Mouse (Mus musculus) neural tube, embryonic 14.5 days (tissue): ENCODE measurements around the gene Ephx1. TPM values are rescaled to one million over a fixed set of nuclear protein-coding genes. Genes with fewer than 3 reads are reported as not detected.
A peak's percentile ranks its signal among the peaks of the same experiment; 100 is the strongest.
"Not testable (repeated sequence)": the region's sequence is repeated elsewhere in the genome, so short reads cannot be mapped to it uniquely, and the experiment has no call there.

ENCODE experiments used
- ATAC-seq: fragments of 200-750 bp; cut with Nextera tagmentation; 2 replicates; pipeline ENCODE4 v1.8.0; 2017; ENCODE audit warnings: low read depth, mild to moderate bottlenecking, moderate TSS enrichment, moderate library complexity
- H3K27ac ChIP-seq: fragments of 300-500 bp; sonication (generic); 2 replicates; pipeline ENCODE4 v1.5.1; 2014; ENCODE audit warnings: low read depth, mild to moderate bottlenecking, control low read depth, low read length, moderate library complexity, mixed read lengths
- H3K27me3 ChIP-seq: fragments of 300-500 bp; sonication (generic); 2 replicates; pipeline ENCODE4 v1.6.1; 2014; ENCODE audit warnings: low read length; ENCODE audit not compliant: control insufficient read depth, insufficient read depth
- H3K36me3 ChIP-seq: fragments of 300-500 bp; sonication (generic); 2 replicates; pipeline ENCODE4 v1.6.1; 2014; ENCODE audit warnings: low read length, mixed read lengths; ENCODE audit not compliant: control insufficient read depth, insufficient read depth
- H3K4me1 ChIP-seq: fragments of 300-500 bp; sonication (generic); 2 replicates; pipeline ENCODE4 v1.6.1; 2014; ENCODE audit warnings: low read length; ENCODE audit not compliant: control insufficient read depth, insufficient read depth
- H3K4me2 ChIP-seq: fragments of 300-500 bp; sonication (generic); 2 replicates; pipeline ENCODE4 v1.6.1; 2014; ENCODE audit warnings: mild to moderate bottlenecking, low read depth, low read length, control low read depth
- H3K4me3 ChIP-seq: fragments of 300-500 bp; sonication (generic); 2 replicates; pipeline ENCODE4 v1.5.1; 2014; ENCODE audit warnings: low read depth, low read length, control low read depth, mixed read lengths
- H3K9ac ChIP-seq: fragments of 300-500 bp; sonication (generic); replicated peaks from 2 replicates; pipeline ENCODE4 v1.6.1; 2014; ENCODE audit warnings: low read depth, mild to moderate bottlenecking, control low read depth, low read length, mixed read lengths
- H3K9me3 ChIP-seq: fragments of 300-500 bp; sonication (generic); 2 replicates; pipeline ENCODE4 v1.6.1; 2016; ENCODE audit warnings: low read length; ENCODE audit not compliant: control insufficient read depth
- WGBS: fragments of 180-500 bp; shearing (Covaris S2); extraction: QIAGEN DNeasy Blood & Tissue Kit; methylation state at CpG from one replicate; pipeline ENCODE4 v1.1.7; 2014; 5-methylcytosine and 5-hydroxymethylcytosine counted together
- polyA plus RNA-seq: library from polyadenylated mRNA; unstranded; fragments of >200 nt; fragmentation: Nextera tagmentation; extraction: Ambion mirVana; gene quantifications from 2 replicates; pipeline ENCODE4 v1.2.1, GENCODE M21; 2014

Gene Ephx1
- polyA plus RNA-seq, 1 experiment from 2014 or later: 5.3 TPM

DNA sequence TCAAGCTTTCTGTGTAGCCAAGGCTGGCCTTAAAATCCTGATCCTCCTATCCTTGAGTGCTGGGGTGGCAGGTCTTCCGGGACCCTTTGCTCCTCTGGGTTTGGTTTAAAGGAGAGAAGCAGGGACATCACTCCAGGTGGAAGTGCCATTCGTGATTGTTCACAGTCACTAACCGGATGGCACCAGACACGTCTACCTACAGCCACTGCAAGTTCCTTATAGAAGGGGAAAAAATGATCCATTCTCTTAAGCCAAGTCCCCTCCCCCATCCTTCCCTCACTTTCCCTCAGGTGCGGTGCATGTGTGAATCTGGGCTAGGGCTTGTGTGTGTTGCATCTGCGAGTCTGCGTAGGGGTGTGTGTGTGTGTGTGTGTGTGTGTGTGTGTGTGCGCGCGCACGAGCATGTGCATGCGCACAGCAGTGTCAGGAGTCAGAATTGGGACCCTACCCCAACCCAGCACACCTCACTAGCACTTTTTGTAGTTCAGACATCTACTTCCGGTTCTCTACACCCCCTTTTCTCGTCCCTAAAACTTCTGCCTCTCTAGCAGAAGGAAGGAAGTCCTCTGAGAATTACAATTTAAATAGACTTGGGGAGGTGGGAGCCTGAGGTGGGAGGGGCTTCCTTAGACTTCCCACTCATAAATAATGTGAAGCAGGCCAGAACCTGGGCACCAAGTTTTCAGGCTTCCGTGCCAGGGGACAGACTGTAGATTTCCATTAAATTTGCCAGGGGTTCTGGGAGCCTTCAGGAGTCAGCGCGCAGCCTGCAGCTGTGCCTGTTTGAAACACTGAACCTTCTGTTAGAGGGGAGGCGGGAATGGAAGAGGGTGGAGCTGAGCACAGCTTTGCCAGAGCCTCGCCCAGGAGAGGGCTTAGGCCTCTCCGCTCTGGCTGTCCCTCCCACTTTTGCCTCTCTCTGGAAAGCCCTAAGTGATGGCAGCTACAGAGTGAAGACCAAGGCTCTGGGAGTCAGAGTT lies 75.4 kb downstream of the Ephx1 start:
- peaks cover 32% of the 10 kb centered on the region for H3K27me3 ChIP-seq
- H3K36me3 ChIP-seq: no peaks in the 10 kb centered on the region
- no peak overlapping the region for H3K27ac ChIP-seq
- no peak overlapping the region for H3K4me2 ChIP-seq
- H3K4me1 ChIP-seq: peaks cover 5% of the 10 kb centered on the region; the same call in 1 of the 2 replicates
- peak; percentile 64; the same call in 1 of the 2 replicates for ATAC-seq
- no peaks in the 10 kb centered on the region for H3K9me3 ChIP-seq
- no peak overlapping the region for H3K9ac ChIP-seq
- H3K4me3 ChIP-seq: no peak overlapping the region
- 28% methylated on average over 20 of the region's 20 CpGs for WGBS

DNA sequence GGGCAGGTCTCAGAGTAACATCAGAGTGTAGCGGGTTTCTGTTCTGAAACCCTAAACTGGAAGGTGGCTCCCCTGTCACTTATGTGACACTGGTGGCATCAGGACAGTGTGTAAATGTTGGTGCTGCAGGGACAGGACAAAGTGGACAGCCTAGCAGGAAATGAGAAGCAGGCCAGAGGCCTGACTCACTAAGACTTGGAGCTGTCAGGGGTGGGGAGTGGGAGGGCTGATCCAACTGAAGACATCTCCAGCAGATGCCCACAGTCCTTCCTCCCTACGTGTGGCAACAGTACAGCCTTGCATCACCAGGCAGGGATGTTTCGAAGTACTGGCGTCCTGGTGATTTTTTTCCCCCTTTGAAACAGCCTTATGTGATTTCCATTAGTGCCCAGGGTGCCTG lies 76.2 kb downstream of the Ephx1 start:
- no peaks in the 10 kb centered on the region for H3K9me3 ChIP-seq
- no peak overlapping the region for H3K27ac ChIP-seq
- no peaks in the 10 kb centered on the region for H3K36me3 ChIP-seq
- peaks cover 32% of the 10 kb centered on the region for H3K27me3 ChIP-seq
- no peak overlapping the region for H3K9ac ChIP-seq
- no peak for ATAC-seq
- WGBS: 91% methylated on average over 4 of the region's 4 CpGs
- H3K4me3 ChIP-seq: no peak overlapping the region
- peaks cover 5% of the 10 kb centered on the region; the same call in 1 of the 2 replicates for H3K4me1 ChIP-seq
- no peak overlapping the region for H3K4me2 ChIP-seq

DNA sequence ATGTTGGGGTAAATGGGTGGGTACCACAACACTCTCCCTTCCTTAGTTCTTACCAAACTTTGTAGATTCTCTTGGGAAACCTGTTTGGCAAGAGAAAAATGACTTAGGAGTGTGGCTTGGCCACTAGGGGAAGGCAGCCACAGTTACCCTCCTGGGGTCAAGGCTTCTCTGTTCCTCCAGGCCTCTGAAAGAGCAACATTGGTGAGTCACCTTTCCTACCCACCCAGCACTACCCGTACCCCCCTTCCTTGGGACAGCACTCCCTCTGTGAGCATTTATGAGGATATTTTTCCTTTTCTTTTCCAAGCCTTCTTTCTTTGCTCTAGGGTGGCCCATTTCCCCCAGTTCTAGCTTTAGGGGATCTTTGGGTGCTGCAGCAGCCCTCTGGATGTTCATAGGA lies 76.8 kb downstream of the Ephx1 start:
- Histone ChIP-seq H3K27ac (no peak overlapping the region), H3K4me1 (peaks cover 5% of the 10 kb centered on the region; the same call in 1 of the 2 replicates), H3K4me2 (no peak overlapping the region), H3K9ac (no peak overlapping the region), H3K9me3 (no peaks in the 10 kb centered on the region), H3K36me3 (no peaks in the 10 kb centered on the region), H3K4me3 (no peak overlapping the region), H3K27me3 (peaks cover 32% of the 10 kb centered on the region)
- no peak for ATAC-seq
- 69% methylated on average over 1 of the region's 1 CpGs for WGBS

DNA sequence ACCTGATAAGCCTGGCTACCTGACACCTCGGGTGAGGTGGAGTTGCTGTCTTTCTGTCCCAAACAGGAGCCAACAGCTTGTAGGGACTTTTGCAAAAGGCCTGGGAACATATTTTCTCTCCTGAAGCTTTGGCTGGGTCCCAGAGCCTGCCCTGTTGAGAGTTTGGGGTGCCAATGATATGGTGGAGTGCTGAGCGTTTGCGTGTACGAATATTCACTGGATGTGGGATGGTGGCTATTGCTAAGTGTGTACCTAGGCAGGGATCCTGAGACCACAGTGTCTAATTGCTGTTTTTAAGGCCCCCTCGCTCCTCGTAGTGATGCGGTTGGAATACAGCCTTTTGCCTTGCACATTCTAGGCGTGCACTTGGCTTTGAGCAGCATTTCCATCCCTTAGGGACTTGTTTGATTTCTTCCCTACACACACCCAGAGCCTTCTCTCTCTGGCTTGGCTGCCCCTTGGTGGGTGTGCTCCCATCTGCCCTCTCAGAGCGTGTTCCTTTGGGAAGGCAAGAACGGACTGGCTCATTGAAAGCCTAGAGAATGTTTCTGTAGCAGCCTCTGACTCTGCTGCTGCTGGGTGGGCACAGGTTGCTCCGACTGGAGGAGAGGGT lies 77.6 kb downstream of the Ephx1 start:
- Histone ChIP-seq H3K4me3 (peak overlapping the region; percentile 54), H3K9me3 (no peaks in the 10 kb centered on the region), H3K27me3 (peaks cover 32% of the 10 kb centered on the region), H3K36me3 (no peaks in the 10 kb centered on the region), H3K27ac (no peak overlapping the region), H3K4me2 (peak overlapping the region; percentile 95), H3K9ac (no peak overlapping the region), H3K4me1 (peaks cover 5% of the 10 kb centered on the region; the same call in 1 of the 2 replicates)
- 38% methylated on average over 11 of the region's 11 CpGs for WGBS
- ATAC-seq: no peak

DNA sequence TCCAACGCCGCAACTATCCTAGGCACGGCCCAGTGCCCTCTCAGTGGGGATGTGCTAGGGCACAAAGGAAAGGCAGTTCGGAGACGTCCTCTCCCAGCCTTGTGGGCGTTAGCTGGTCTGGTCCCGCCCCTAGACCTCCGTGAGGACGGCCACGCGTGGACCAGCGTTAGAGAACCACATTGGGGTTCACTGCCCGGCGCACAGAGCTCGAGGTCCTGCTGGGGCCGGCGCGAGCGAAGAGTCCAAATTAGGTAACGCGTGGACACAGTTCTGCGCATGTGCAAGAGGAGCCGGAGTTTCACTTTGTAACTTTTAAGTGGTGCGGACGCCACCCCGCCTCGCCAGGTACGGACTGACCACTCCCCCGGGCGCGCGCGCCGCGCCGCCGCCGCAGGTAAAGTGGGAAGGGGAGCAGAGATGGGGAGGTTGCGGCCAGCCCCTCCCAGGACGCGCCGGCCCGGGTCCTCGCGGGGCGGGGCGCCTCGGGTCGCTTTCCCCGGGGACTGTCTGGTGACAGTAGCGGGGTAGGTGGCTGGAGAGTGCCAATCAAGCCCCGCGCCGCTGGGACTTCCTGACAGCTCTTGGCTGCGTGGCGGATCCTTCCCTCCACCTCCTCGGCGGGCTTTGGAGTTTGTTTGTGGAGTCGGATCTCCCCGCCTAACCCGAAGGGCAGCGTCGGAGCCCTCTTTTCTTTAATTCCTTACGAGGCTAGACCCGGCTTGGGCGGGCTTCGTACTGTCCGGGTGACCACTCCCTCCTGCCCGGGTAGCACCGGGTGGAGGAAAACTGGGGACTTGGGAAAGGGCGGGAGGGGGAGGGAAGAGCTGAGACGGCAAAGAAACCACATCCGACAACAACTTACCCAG lies 78.3 kb downstream of the Ephx1 start, which contains the start of gene Tmem63a:
Gene Tmem63a, plus strand, starts transcription at position 179 of the 866 bp plus-strand sequence.
- peak; percentile 66; the same call in 1 of the 2 replicates for ATAC-seq
- H3K4me3 ChIP-seq: peak within 1 kb of the TSS; percentile 54
- H3K9ac ChIP-seq: peak within 1 kb of the TSS; percentile 41
- H3K27ac ChIP-seq: no peak within 1 kb of the TSS
- H3K4me2 ChIP-seq: peak within 1 kb of the TSS; percentile 95
- H3K4me1 ChIP-seq: peaks cover 5% of the 10 kb centered on the region; the same call in 1 of the 2 replicates
- WGBS: under 1% methylated on average over 58 of the region's 73 CpGs
- no peaks in the 10 kb centered on the region for H3K36me3 ChIP-seq
- no peaks in the 10 kb centered on the region for H3K9me3 ChIP-seq
- peaks cover 36% of the 10 kb centered on the region for H3K27me3 ChIP-seq

DNA sequence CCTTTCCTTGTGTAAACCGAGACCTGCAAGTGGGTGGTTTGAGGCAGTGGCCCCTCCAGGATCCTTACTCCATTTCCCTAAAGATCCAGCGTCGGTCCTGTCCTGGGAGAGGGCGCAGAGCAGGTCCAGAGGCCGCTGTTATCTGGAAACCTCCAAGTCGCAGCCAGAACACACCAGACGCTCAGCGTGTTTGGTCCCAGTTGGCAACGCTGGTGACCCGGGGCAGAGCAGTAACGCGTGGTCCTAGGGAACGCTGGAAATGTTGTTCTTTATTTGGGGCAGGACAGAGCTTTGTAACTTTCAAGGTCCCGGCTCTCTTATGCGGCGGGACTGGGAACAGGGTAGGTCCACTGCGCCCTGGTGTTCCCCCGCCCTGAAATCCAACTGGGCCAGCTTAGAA lies 79.0 kb downstream of the Ephx1 start:
- no peak overlapping the region for H3K27ac ChIP-seq
- peaks cover 38% of the 10 kb centered on the region for H3K27me3 ChIP-seq
- H3K9ac ChIP-seq: peak overlapping the region; percentile 41; the same call in 1 of the 2 replicates
- 5% methylated on average over 18 of the region's 18 CpGs for WGBS
- no peaks in the 10 kb centered on the region for H3K36me3 ChIP-seq
- H3K9me3 ChIP-seq: no peaks in the 10 kb centered on the region
- peak overlapping the region; percentile 95 for H3K4me2 ChIP-seq
- peaks cover 5% of the 10 kb centered on the region; the same call in 1 of the 2 replicates for H3K4me1 ChIP-seq
- peak overlapping the region; percentile 54 for H3K4me3 ChIP-seq
- ATAC-seq: peak; percentile 12; the same call in 1 of the 2 replicates

DNA sequence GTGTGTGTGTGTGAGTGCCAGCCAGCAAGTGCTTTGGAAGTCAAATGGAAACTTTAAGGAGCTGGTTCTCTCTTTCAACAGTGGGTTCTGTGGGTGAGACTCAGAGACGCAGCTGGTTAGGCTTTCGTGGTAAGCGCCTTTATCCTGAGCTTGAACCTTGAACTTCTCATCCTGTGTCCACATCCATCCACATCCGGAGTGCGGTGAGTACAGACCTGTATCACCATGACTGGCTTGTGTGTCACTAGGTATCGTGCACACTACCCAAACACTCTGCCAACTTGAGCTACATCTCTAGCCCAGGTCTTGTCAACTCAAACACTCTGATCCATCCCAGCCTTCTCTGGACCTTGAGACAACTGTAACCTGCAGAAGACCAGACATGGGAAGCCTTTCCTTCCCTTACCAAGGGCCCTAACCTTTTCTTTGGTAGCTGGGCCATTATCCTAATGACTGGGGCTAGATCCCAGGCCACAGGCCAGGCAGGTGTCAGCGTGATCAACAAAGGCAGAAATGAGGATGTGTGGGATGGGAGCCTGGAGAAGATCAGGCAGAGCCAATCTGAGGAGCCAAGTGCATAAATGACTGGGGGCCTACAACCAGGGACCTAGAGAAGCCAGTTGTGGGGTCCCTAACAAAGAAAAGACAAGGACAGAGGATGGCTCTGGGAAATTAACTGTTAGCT lies 79.8 kb downstream of the Ephx1 start:
- H3K9me3 ChIP-seq: no peaks in the 10 kb centered on the region
- no peak overlapping the region for H3K9ac ChIP-seq
- peaks cover 5% of the 10 kb centered on the region; the same call in 1 of the 2 replicates for H3K4me1 ChIP-seq
- H3K4me3 ChIP-seq: no peak overlapping the region
- peaks cover 42% of the 10 kb centered on the region for H3K27me3 ChIP-seq
- WGBS: 86% methylated on average over 7 of the region's 7 CpGs
- no peaks in the 10 kb centered on the region for H3K36me3 ChIP-seq
- H3K27ac ChIP-seq: no peak overlapping the region
- ATAC-seq: no peak
- no peak overlapping the region for H3K4me2 ChIP-seq

DNA sequence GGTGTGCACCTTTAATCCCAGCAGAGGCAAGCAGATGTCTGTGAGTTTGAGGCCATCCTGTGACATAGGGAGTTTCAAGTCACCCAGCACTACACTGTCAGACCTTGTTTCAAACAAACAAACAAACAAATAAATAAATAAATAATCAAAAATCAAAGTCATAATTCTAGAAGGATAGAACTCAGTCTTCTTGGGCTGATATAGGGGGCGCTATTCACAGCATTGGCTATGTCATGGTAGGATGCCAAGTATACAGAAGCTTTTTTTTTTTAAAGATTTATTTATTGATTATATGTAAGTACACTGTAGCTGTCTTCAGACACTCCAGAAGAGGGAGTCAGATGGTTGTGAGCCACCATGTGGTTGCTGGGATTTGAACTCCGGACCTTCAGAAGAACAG lies 81.9 kb downstream of the Ephx1 start:
- H3K36me3 ChIP-seq, H3K4me3 ChIP-seq, H3K9ac ChIP-seq, H3K4me1 ChIP-seq, H3K9me3 ChIP-seq, H3K27ac ChIP-seq, H3K4me2 ChIP-seq, ATAC-seq: not testable (repeated sequence)
- H3K27me3 ChIP-seq: peaks cover 43% of the 10 kb centered on the region
- WGBS: 80% methylated on average over 2 of the region's 2 CpGs
